Mouse (Mus musculus): ENCODE measurements around the gene Draxin. TPM values are rescaled to one million over a fixed set of nuclear protein-coding genes. Genes with fewer than 3 reads are reported as not detected.
A peak's percentile ranks its signal among the peaks of the same experiment; 100 is the strongest.

Draxin gene
- polyA plus RNA-seq, 1 experiment from 2014 or later: 16.7 TPM

DNA sequence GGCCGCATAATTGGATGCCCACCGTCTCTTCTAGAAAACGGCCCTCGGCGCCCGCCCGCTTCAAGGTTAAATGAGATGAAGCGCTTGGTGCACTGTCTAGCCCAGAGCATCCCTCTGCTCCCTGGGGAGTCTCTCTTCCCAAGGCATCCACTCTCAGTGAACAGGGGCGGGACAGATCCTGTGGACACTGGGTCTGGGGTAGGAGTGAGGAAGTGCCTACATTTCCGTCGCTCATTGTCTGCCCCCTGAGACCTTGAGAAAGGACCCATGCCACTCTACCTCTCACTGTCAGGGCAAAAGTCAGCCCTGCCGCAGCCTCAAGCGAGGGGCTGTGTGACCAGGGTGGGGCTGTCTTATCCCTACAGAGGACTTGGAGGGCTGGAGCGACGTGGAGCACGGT is 34.0 kb upstream of the Draxin start:
- Histone ChIP-seq H3K27me3 (peaks cover 85% of the 10 kb centered on the region), H3K27ac (replicated peaks) (no peak overlapping the region), H3K4me2 (replicated peaks) (peak overlapping the region; percentile 57), H3K4me3 (peak overlapping the region; percentile 30), H3K9ac (replicated peaks) (0 out of 2 replicates have a peak overlapping the region, but pooled peaks have one; percentile 41), H3K4me1 (peaks cover 39% of the 10 kb centered on the region), H3K36me3 (no peaks in the 10 kb centered on the region), H3K9me3 (no peaks in the 10 kb centered on the region)
- WGBS: 0% methylated on average over 16 of the region's 16 CpGs
- no peak for ATAC-seq (ENCODE audit: low FRiP score, low read depth)

GRCm38 (mm10) chr4:148164002-148164439 is 33.5 kb upstream of the Draxin start:
- Histone ChIP-seq H3K4me3 (peak overlapping the region; percentile 30), H3K9ac (replicated peaks) (peak overlapping the region; percentile 41; the same call in 1 of the 2 replicates), H3K4me2 (replicated peaks) (peak overlapping the region; percentile 57), H3K36me3 (no peaks in the 10 kb centered on the region), H3K27ac (replicated peaks) (no peak overlapping the region), H3K4me1 (peaks cover 37% of the 10 kb centered on the region), H3K27me3 (peaks cover 82% of the 10 kb centered on the region), H3K9me3 (no peaks in the 10 kb centered on the region)
- ATAC-seq (ENCODE audit: low FRiP score, low read depth): 0 out of 2 replicates have a peak, but pooled peaks have one; percentile 5
- WGBS: under 1% methylated on average over 29 of the region's 29 CpGs

DNA sequence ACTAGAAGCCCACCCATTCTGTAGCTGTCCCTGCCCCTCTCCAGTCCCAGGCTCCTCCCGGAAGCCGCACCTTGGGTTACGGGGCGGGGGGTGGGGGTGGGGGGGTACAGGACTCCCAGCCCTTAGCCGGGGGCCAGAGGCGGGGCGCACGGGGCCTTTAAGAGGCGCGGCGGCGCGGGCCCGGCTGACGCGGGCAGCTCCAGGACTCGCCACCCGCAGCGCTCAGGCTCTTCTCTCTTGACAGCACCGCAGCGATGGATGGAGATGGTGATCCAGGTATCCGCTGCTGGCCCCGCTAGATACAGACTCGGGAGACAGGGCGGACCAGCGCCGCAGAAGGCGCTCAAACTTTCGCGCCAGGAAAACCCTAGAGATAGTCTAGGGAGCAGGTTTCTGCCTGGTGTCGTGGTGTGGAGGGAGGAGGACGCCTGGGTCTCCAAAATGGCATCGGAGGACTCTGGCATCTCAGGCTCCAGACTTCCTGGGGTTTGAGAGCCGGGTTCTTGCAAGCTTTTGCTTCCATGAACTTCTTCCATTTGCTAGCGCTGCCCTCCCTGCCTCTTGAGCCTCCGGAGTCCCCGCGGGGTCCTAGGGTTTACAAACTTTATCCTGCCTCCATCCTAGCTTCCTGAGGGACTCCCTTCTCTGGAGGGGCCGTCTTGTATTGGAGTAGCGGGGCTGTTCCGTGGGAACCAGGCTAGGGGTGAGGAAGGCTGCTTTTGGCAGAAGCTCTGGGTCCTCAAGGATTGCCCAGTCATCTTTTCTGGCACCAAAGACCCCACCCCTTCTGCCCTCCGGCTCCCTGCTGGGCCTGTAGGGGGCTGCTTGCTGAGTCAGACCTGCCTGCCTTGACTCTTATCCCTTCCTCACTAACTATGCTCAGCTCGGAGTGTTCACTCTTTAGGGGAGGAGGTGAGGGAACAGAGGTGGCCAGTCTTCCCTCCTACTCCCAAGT is 30.2 kb upstream of the Draxin start, which contains the start of the genes Fbxo44 and Fbxo2:
Gene Fbxo44, minus strand, starts transcription at position 47 of the 955 bp plus-strand sequence.
Gene Fbxo2, plus strand, starts transcription at position 186 of the 955 bp plus-strand sequence.
- peaks cover 25% of the 10 kb centered on the region for H3K36me3 ChIP-seq
- peak within 1 kb of the TSS; percentile 92 for H3K4me2 ChIP-seq (replicated peaks)
- peak within 1 kb of the TSS; percentile 74 for H3K4me3 ChIP-seq
- peak within 1 kb of the TSS; percentile 87 for H3K9ac ChIP-seq (replicated peaks)
- no peaks in the 10 kb centered on the region for H3K9me3 ChIP-seq
- H3K4me1 ChIP-seq: peaks cover 39% of the 10 kb centered on the region
- ATAC-seq (ENCODE audit: low FRiP score, low read depth): peak; percentile 16; the same call in 1 of the 2 replicates
- peak within 1 kb of the TSS; percentile 92 for H3K27ac ChIP-seq (replicated peaks)
- H3K27me3 ChIP-seq: peaks cover 55% of the 10 kb centered on the region
- under 1% methylated on average over 43 of the region's 43 CpGs for WGBS

GRCm38 (mm10) chr4:148159544-148160435 is 29.3 kb upstream of the Draxin start:
- Histone ChIP-seq H3K9me3 (no peaks in the 10 kb centered on the region), H3K4me3 (peak overlapping the region; percentile 74), H3K4me1 (peaks cover 36% of the 10 kb centered on the region), H3K4me2 (replicated peaks) (peak overlapping the region; percentile 92), H3K27me3 (peaks cover 46% of the 10 kb centered on the region), H3K27ac (replicated peaks) (peak overlapping the region; percentile 92), H3K9ac (replicated peaks) (peak overlapping the region; percentile 87), H3K36me3 (peaks cover 31% of the 10 kb centered on the region)
- WGBS: under 1% methylated on average over 47 of the region's 55 CpGs
- ATAC-seq (ENCODE audit: low FRiP score, low read depth): peak; percentile 93

DNA sequence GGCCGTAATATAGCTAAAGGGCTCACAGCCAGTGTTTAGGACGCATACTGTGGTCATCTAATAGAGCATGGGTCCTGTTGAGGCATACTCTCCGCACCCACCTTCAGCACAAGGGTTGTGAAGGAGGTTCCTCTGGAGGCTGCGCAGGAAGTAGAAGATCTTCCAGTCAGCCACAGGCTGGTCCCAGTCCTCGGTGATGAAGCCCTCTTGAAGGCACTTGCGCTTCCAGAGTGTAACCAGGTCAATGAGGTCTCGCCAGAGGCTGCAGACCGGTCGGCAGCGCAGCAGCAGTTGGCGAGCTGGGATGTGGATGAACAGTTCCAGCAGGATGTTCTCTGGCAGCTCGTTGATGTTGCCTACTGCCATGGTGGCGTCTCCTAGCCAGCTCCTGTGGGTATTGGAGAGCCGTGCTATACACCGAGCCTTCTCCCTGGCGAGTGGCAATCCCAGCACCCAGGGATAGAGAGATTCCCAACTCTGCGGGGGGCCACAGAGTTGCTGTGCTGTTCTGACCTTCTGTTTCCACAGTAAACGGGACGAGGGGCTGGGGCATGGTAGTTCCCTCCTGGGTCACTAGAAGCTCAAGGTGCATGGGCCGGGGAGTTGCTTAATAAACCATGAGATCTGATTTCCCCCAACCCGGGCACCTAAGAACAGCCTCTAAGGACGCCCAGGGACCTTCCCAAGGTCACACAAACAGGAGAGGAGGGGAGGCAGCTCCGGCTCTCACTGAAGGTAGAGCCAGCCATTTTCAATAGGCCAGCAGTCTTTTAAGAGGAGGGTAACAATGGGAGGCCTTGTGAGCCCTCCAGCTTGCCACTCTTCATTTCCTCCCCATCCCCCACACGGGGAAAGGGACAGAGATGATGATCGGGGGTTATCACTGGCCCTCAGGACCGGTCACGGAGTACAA is 28.2 kb upstream of the Draxin start:
- Histone ChIP-seq H3K36me3 (peaks cover 39% of the 10 kb centered on the region), H3K27me3 (peaks cover 35% of the 10 kb centered on the region), H3K9ac (replicated peaks) (peak overlapping the region; percentile 87), H3K4me2 (replicated peaks) (peak overlapping the region; percentile 92), H3K4me1 (peaks cover 25% of the 10 kb centered on the region), H3K4me3 (peak overlapping the region; percentile 74), H3K27ac (replicated peaks) (peak overlapping the region; percentile 92), H3K9me3 (no peaks in the 10 kb centered on the region)
- 23% methylated on average over 27 of the region's 27 CpGs for WGBS
- ATAC-seq (ENCODE audit: low FRiP score, low read depth): 0 out of 2 replicates have a peak, but pooled peaks have one; percentile 1

DNA sequence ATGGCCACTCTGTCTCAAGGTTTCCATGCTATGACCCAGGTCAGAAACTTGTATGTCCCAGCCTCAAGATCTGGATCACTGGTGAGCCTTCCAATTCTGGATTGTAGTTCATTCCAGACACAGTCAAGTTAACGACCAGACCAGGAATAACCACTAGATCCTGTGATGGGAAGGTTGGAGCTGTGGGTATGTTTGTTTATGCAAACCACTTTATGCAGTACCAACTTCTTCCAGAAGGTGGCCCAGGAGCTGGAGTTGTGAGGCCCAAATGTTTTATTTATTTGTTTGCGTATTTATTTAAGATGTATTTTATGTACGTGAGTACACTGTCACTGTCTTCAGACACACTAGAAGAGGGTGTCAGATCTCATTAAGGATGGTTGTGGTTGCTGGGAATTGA is 24.5 kb upstream of the Draxin start:
- 64% methylated on average over 3 of the region's 3 CpGs for WGBS
- no peak overlapping the region for H3K9ac ChIP-seq (replicated peaks)
- no peak overlapping the region for H3K4me3 ChIP-seq
- H3K27me3 ChIP-seq: no peaks in the 10 kb centered on the region
- H3K4me2 ChIP-seq (replicated peaks): no peak overlapping the region
- no peak for ATAC-seq (ENCODE audit: low FRiP score, low read depth)
- no peaks in the 10 kb centered on the region for H3K9me3 ChIP-seq
- H3K27ac ChIP-seq (replicated peaks): no peak overlapping the region
- H3K36me3 ChIP-seq: peaks cover 47% of the 10 kb centered on the region
- H3K4me1 ChIP-seq: peaks cover 19% of the 10 kb centered on the region

DNA sequence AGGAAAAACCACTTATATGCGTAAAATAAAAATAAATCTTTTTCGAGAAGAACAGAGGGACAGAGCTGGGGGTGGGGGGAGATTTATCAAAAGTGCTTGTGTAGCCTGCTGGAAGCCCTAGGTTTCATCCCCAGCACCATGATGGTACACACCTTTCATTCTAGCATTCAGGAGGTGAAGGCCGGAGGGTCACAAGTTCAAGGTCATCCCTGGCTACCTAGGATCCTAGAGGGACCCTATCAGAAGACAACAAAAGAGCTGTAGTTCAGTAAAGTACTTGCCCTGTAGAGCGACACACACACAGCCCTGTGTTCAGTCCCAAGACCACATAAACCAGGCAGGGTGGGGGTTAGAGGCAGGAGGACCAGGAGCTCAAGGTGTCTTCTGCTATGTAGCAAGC is 23.5 kb upstream of the Draxin start:
- Histone ChIP-seq H3K4me2 (replicated peaks) (no peak overlapping the region), H3K27ac (replicated peaks) (no peak overlapping the region), H3K4me3 (no peak overlapping the region), H3K27me3 (no peaks in the 10 kb centered on the region), H3K4me1 (peaks cover 19% of the 10 kb centered on the region), H3K9ac (replicated peaks) (no peak overlapping the region), H3K9me3 (no peaks in the 10 kb centered on the region), H3K36me3 (peaks cover 47% of the 10 kb centered on the region)
- 92% methylated on average over 4 of the region's 4 CpGs for WGBS
- no peak for ATAC-seq (ENCODE audit: low FRiP score, low read depth)

DNA sequence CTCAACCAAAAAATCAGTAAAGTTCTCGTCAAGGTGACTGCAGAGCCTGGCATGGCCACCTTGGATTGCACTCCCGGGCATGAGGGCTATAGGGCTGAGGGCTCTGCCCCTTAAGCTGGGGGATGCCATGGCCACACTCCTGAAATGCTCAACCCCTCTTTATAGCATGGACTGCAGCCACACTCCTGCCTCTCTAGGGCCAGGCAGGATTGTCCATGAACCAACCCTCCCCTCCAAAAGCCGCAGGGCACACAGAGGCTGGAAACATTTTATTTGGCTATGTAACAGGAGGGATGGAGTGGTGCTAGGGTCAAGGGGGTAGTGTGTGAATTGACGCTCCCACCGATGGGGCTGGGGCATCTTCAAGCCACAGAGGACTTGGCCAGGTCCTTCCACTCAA is 22.0 kb upstream of the Draxin start:
- Histone ChIP-seq H3K4me2 (replicated peaks) (no peak overlapping the region), H3K9ac (replicated peaks) (no peak overlapping the region), H3K36me3 (peaks cover 41% of the 10 kb centered on the region), H3K27ac (replicated peaks) (peak overlapping the region; percentile 91), H3K9me3 (no peaks in the 10 kb centered on the region), H3K27me3 (no peaks in the 10 kb centered on the region), H3K4me3 (no peak overlapping the region), H3K4me1 (peaks cover 6% of the 10 kb centered on the region)
- no peak for ATAC-seq (ENCODE audit: low FRiP score, low read depth)
- 82% methylated on average over 5 of the region's 5 CpGs for WGBS

DNA sequence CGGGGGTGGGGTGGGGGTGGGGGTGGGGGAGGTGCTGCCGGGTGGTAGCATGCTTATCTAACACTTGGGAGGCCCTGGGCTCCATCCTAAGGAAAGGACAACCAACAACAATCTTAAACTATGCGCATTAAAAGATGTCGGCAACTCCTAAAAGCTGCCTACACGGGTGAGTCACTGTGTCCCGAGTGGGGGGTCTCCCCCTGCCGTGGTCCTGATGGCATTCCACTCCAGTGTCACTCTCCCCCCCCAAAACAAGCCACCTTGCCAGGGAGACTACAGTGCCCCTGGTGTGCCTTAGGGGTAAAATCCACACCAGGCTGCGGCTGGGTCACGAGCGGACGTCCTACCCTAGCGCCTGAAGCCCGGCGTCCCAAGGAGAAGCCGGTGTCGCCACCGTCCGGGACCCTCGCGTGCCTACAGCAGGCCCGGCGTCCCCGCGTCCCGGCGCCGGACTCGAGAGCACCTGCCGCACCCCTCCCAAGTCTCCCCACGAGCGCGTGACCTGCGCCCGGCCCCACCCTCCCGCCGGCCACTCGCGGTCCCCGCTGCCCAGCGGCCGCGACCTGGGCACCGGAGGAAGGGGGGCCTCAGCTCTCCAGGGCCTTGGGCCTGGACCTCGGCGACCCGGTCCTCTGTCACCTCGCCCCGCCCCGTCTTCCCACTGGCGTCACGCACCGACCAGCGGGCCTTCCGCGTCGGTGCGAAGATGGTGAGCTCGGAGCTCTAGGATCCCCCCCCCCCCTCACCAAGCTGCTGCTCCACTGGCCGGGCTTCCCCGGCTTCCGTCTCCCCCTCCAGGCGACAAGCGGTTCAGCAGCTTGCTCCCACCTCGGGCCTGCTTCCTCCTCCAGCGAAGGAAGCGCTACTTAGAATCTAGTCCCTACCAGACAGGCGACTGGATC is 21.0 kb upstream of the Draxin start, which contains the start of gene Fbxo6:
Gene Fbxo6, minus strand, starts transcription at position 874 of the 902 bp plus-strand sequence.
- ATAC-seq (ENCODE audit: low FRiP score, low read depth): peak; percentile 86
- 2% methylated on average over 58 of the region's 67 CpGs for WGBS
- peak within 1 kb of the TSS; percentile 94 for H3K4me2 ChIP-seq (replicated peaks)
- H3K4me1 ChIP-seq: peaks cover 6% of the 10 kb centered on the region
- H3K36me3 ChIP-seq: peaks cover 38% of the 10 kb centered on the region
- H3K27ac ChIP-seq (replicated peaks): peak within 1 kb of the TSS; percentile 91
- no peaks in the 10 kb centered on the region for H3K9me3 ChIP-seq
- H3K9ac ChIP-seq (replicated peaks): peak within 1 kb of the TSS; percentile 72
- H3K27me3 ChIP-seq: no peaks in the 10 kb centered on the region
- H3K4me3 ChIP-seq: peak within 1 kb of the TSS; percentile 59

DNA sequence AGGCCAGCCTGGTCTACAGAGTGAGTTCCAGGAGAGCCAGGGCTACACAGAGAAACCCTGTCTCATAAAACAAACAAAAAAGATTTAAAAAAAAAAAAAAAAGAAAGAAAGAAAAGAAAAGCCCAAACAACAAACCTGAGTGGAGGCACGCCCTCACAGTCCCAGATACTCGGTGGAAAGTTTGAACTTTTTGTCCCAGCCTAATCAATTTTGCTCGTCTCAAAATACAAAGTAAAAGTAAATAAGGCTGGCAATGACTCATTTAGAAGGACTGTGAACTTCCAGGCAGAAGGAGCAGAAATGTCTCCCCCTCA is 20.4 kb upstream of the Draxin start:
- 61% methylated on average over 3 of the region's 3 CpGs for WGBS
- Histone ChIP-seq H3K27me3 (no peaks in the 10 kb centered on the region), H3K36me3 (peaks cover 38% of the 10 kb centered on the region), H3K9ac (replicated peaks) (peak overlapping the region; percentile 72), H3K9me3 (no peaks in the 10 kb centered on the region), H3K4me2 (replicated peaks) (peak overlapping the region; percentile 94), H3K4me1 (peaks cover 6% of the 10 kb centered on the region), H3K4me3 (peak overlapping the region; percentile 59), H3K27ac (replicated peaks) (peak overlapping the region; percentile 91)
- ATAC-seq (ENCODE audit: low FRiP score, low read depth): no peak
